Mouse (Mus musculus) lung, adult 2 months (tissue): ENCODE measurements around the gene 1700010I14Rik.

Source experiments
- CTCF ChIP-seq: fragments of 200-500 bp; IDR thresholded peaks from 2 replicates; pipeline ENCODE4 v1.5.1; 2011; ENCODE audit warnings: mild to moderate bottlenecking, low read length, control low read depth; ENCODE audit not compliant: insufficient read depth
- POLR2A ChIP-seq: fragments of 200-500 bp; IDR thresholded peaks from 2 replicates; pipeline ENCODE4 v1.6.1; 2011; ENCODE audit warnings: low read depth, mild to moderate bottlenecking, control low read depth, low read length, borderline replicate concordance; ENCODE audit errors: extremely low read depth

DNA sequence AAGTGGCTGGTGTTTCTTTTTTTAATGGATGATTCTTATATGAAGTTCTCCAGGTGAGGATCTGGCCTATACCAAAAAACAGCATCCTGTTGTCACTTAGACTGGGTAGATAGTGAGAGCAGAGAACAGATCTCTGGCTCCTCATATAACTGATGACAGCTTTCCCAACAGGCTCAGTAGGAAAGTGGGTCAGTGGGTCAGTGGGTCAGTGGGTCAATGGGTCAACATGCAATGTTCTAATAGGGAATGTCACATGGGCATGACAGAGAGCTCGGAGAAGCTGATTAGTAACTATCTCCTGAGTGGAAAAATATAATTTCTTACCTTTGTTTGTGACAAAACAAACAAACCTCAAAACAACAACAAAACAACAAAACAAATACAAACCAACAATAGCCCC, 7.2 kb downstream of the 1700010I14Rik start:
- TF ChIP-seq POLR2A (no peak), CTCF (no peak)
